Mouse (Mus musculus) hindbrain, embryonic 11.5 days (tissue): ENCODE results near the gene St6gal1. TPM values are rescaled to one million over a fixed set of nuclear protein-coding genes. Genes with fewer than 3 reads are reported as not detected.

Experiments used
- ATAC-seq: fragments of 200-750 bp; cut with Nextera tagmentation; 2 replicates; pipeline ENCODE4 v1.8.0; 2017; ENCODE audit warnings: mild to moderate bottlenecking, moderate TSS enrichment, moderate library complexity; ENCODE audit not compliant: low FRiP score
- DNase-seq: peaks from one replicate; pipeline ENCODE4 v3.0.0-alpha.2; 2015; ENCODE audit warnings: low spot score
- H3K27ac ChIP-seq: fragments of 300-500 bp; sonication (generic); 2 replicates; pipeline ENCODE4 v1.5.1; 2014; ENCODE audit warnings: mild to moderate bottlenecking, low read depth, low read length
- H3K27me3 ChIP-seq: fragments of 300-500 bp; sonication (generic); 2 replicates; pipeline ENCODE4 v1.6.1; 2014; ENCODE audit warnings: mild to moderate bottlenecking, low read length, moderate library complexity, mixed read lengths; ENCODE audit not compliant: control insufficient read depth, insufficient read depth
- H3K36me3 ChIP-seq: fragments of 300-500 bp; sonication (generic); 2 replicates; pipeline ENCODE4 v1.6.1; 2014; ENCODE audit warnings: mild to moderate bottlenecking, low read length, moderate library complexity, mixed read lengths; ENCODE audit not compliant: control insufficient read depth, insufficient read depth
- H3K4me1 ChIP-seq: fragments of 300-500 bp; sonication (generic); replicated peaks from 2 replicates; pipeline ENCODE4 v1.6.1; 2014; ENCODE audit warnings: low read length, mixed read lengths; ENCODE audit not compliant: control insufficient read depth, insufficient read depth
- H3K4me2 ChIP-seq: fragments of 300-500 bp; sonication (generic); replicated peaks from 2 replicates; pipeline ENCODE4 v1.6.1; 2014; ENCODE audit warnings: mild to moderate bottlenecking, low read depth, low read length
- H3K4me3 ChIP-seq: fragments of 300-500 bp; sonication (generic); 2 replicates; pipeline ENCODE4 v1.5.1; 2014; ENCODE audit warnings: low read depth, low read length
- H3K9ac ChIP-seq: fragments of 300-500 bp; sonication (generic); 2 replicates; pipeline ENCODE4 v1.6.1; 2014; ENCODE audit warnings: low read depth, low read length
- H3K9me3 ChIP-seq: fragments of 300-500 bp; sonication (generic); 2 replicates; pipeline ENCODE4 v1.6.1; 2016; ENCODE audit warnings: low read length; ENCODE audit not compliant: control insufficient read depth
- WGBS: fragments of 180-500 bp; shearing (Covaris S2); extraction: QIAGEN DNeasy Blood & Tissue Kit; methylation state at CpG from one replicate; pipeline ENCODE4 v1.1.7; 2014; 5-methylcytosine and 5-hydroxymethylcytosine counted together
- polyA plus RNA-seq: library from polyadenylated mRNA; unstranded; fragments of >200 nt; fragmentation: Nextera tagmentation; extraction: Ambion mirVana; gene quantifications from 2 replicates; pipeline ENCODE4 v1.2.1, GENCODE M21; 2014

Gene St6gal1
- polyA plus RNA-seq, 1 experiment from 2014 or later, result 32.7 TPM

DNA sequence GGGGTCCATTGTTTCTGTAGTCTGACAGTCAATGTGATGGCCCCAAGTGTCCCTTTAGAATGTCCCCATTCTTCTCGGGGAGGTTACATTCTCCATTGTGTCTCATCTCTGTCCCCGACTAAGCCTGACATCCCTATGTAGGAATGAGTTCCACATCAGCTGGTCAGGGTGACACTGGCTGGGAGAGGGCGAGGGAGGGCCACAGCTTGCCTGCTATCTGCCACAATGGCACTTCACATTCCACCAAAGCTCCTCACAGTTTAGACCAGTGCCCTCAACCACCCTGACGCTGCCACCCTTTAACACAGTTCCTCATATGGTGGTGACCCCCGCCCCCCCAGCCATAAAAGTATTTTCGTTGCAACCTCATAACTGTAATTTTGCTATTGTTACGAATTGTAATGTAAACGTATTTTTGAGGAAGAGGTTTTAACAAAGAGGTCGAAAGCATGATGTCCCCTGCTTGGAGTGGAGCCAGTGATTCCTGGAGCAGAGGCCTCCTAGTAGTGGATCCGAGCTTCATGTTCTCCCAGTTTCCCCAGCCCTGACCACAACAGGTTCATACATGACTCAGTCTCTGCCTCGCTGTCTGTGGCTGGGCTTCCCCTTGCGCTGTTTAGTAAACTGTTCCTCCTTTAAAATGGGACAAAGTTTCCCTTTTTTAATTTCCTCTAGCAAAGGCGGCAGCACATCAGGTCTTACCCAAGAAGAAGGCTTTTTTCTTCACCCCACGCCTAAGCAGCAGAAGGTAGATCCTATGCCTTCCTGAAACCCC is 47.4 kb downstream of the St6gal1 start:
- Histone ChIP-seq H3K4me1 (peaks cover 10% of the 10 kb centered on the region), H3K9ac (no peak overlapping the region), H3K27ac (no peak overlapping the region), H3K9me3 (no peaks in the 10 kb centered on the region), H3K36me3 (no peaks in the 10 kb centered on the region), H3K27me3 (no peaks in the 10 kb centered on the region), H3K4me3 (no peak overlapping the region), H3K4me2 (no peak overlapping the region)
- ATAC-seq, result no peak
- 78% methylated on average over 14 of the region's 14 CpGs for WGBS
- DNase-seq, result no peak

DNA sequence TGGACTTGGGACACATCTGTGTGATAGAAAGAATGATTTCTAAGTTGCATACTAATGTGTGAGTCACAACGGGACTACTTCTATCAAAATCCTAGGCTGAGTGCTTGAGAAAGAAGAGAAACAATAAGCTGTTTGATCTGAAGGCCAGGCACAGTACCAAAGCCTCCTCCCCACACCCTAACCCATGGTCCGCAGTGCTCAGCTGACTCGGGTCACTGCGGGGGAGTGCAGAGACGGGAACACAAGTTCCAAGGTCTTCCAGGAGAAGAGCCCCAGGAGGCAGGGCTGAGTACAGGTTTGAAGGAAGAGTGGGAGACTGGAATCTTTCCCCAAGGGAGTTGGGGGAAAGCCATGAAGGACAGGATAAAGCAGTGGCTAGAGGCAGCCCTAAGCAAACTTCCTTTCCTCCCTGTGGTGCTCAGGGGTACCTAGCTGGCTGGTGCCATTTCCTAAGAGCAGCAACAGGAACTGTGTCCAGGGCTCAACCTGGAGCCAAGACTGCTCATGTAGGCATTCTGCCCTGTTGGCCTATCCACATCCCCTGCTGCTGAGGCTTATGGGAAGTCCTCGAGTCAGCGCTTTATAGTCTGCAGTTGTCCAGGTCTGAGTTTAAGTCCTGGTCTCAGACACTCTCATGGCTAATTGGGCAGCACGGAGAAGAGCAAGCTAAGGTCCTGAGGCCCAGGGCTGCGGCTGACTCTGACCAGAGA is 48.1 kb downstream of the St6gal1 start:
- H3K27me3 ChIP-seq, result no peaks in the 10 kb centered on the region
- ATAC-seq (no peak), DNase-seq (no peak)
- 61% methylated on average over 9 of the region's 9 CpGs for WGBS
- H3K9me3 ChIP-seq, result no peaks in the 10 kb centered on the region
- peaks cover 10% of the 10 kb centered on the region for H3K4me1 ChIP-seq
- H3K9ac ChIP-seq, result no peak overlapping the region
- H3K4me3 ChIP-seq, result no peak overlapping the region
- no peak overlapping the region for H3K4me2 ChIP-seq
- no peaks in the 10 kb centered on the region for H3K36me3 ChIP-seq
- H3K27ac ChIP-seq, result no peak overlapping the region

DNA sequence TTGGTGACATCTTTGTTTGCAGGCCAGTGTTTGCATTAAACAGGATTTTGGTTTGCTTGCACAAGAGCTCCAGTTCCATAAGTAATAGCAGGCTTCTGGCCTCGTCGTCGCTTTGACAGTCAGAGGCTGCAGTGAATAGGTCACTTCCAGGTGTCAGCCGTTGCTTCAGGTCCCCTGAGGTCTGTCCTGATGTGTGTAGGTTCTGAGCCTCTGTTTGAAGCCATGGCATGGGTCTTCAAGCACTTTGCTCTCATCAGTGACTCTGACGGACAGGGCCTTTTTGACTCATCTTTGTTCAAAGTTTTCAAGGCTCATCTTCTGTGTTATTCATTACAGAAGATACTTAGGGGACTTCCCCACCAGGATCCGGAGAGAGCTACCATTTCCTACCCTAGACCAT is 49.5 kb downstream of the St6gal1 start:
- no peak for DNase-seq
- no peaks in the 10 kb centered on the region for H3K27me3 ChIP-seq
- WGBS, result 68% methylated on average over 6 of the region's 6 CpGs
- ATAC-seq, result no peak
- no peak overlapping the region for H3K4me3 ChIP-seq
- no peak overlapping the region for H3K4me2 ChIP-seq
- no peak overlapping the region for H3K27ac ChIP-seq
- peaks cover 10% of the 10 kb centered on the region for H3K4me1 ChIP-seq
- H3K9ac ChIP-seq, result no peak overlapping the region
- no peaks in the 10 kb centered on the region for H3K9me3 ChIP-seq
- no peaks in the 10 kb centered on the region for H3K36me3 ChIP-seq

DNA sequence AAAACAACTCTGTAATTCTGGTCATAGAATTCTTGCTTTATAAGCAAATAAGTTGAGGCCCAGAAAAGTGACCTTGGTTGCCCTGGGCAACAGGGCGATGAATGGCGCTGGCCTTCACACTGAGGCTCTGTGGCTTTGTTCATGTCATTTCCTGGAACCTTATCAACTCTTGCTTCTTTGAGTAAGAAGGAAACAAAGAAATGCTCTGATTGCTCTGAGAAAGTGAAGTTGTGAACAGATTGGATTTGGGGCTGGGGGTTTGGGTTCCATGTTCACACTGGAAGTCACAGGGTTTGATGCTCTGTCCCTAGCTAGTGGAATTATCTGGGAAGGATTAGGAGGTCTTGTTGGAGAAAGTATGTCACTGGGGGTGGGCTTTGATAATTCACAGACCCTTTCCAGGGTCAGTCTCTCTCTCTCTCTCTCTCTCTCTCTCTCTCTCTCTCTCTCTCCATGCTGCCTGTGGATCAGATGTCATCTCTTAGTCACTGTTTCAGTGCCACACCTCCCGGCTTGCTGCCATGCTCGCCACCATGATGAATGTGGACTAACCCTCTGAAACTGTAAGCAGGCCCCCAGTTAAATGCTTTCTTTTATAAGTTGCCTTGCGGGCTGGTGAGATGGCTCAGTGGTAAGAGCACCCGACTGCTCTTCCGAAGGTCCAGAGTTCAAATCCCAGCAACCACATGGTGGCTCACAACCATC is 50.2 kb downstream of the St6gal1 start:
- Histone ChIP-seq H3K4me1 (peaks cover 7% of the 10 kb centered on the region), H3K9me3 (no peaks in the 10 kb centered on the region), H3K27ac (no peak overlapping the region), H3K27me3 (no peaks in the 10 kb centered on the region), H3K36me3 (no peaks in the 10 kb centered on the region), H3K4me3 (no peak overlapping the region), H3K9ac (no peak overlapping the region), H3K4me2 (no peak overlapping the region)
- ATAC-seq, result no peak
- WGBS, result 80% methylated on average over 7 of the region's 7 CpGs
- no peak for DNase-seq

DNA sequence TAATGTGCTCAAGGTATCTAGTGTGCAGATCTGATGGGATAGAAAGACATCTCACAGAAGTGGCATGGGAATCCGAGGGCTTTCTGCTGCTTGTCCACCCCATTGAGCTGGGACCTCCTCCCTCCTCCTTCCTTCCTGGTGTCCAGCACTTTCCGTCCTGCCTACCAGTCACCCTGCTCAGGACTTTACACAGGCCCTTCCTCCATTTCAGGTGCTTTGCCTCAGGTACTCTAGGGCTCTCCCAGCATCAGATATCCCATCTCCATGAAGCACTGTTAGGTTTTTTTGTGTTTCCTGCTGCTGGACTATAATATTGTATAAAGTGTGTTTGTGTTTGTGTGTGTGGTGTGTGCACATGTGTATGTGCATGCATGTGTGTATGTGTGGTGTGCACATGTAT is 51.1 kb downstream of the St6gal1 start:
- ATAC-seq, result no peak
- no peak for DNase-seq
- Histone ChIP-seq H3K9ac (no peak overlapping the region), H3K27ac (no peak overlapping the region), H3K4me2 (no peak overlapping the region), H3K4me1 (peaks cover 2% of the 10 kb centered on the region; the same call in 1 of the 2 replicates), H3K4me3 (no peak overlapping the region), H3K36me3 (no peaks in the 10 kb centered on the region), H3K27me3 (no peaks in the 10 kb centered on the region), H3K9me3 (no peaks in the 10 kb centered on the region)
- 93% methylated on average over 2 of the region's 2 CpGs for WGBS

DNA sequence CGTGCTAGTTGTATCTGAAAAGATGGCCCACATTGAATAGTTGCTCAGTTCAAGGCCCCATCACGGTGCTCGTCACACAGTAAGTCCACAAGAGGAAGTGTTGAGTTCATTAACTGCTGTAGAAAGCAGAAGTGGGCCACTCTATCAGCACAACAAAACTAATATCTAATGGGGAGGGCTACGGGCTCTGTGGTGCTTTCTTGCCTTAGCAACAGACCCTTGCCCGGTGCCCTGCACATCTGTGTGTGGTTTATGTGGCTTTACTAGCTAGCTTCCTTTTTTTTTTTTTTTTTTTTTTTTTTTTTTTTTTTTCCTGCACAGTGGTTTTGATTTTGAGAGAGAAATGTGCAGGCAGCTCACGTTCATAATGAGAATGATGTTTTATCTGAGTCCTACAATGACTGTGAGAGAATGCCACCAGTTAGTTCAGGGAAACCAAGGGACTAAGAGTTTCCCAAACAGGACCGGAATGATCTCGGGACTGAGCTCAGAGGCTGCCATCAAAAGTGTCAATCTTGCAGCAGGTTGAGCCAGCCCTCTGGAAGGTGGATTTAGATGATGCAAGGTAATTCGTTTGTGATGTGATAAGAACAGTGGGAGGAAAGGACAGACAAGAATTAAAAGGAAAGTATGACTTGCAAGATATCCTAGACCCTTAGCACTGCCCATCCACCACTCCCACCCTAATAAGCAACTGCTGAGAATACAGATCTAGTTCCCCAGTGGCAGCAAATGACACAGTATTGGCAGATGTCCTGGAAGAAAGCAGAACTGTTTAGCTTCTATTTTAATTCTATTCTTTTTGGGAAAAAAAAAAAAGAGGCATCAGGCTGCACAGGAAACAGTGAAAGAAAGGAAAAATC is 55.6 kb downstream of the St6gal1 start:
- no peak overlapping the region for H3K9ac ChIP-seq
- DNase-seq, result no peak
- H3K27me3 ChIP-seq, result no peaks in the 10 kb centered on the region
- H3K27ac ChIP-seq, result no peak overlapping the region
- 85% methylated on average over 9 of the region's 9 CpGs for WGBS
- no peak for ATAC-seq
- H3K4me3 ChIP-seq, result no peak overlapping the region
- H3K4me1 ChIP-seq, result no peaks in the 10 kb centered on the region
- H3K9me3 ChIP-seq, result no peaks in the 10 kb centered on the region
- H3K4me2 ChIP-seq, result no peak overlapping the region
- no peaks in the 10 kb centered on the region for H3K36me3 ChIP-seq

DNA sequence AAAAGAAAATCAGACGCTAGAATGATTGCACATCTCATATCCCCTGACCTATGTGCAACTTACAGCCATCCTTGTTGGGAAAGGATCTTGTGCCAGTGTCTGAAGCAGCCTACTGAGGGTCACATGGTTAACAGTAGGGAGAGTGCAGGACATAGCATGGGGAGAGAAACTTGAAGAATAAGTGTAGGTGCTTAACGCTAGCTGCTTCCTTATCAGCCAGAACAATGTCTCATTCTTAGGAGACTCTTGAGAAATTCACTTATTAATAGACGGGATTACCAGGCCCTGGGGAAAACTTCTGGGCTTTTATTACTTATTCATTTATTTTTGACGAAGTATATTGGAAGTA is 56.2 kb downstream of the St6gal1 start:
- Histone ChIP-seq H3K4me2 (no peak overlapping the region), H3K27ac (no peak overlapping the region), H3K9ac (no peak overlapping the region), H3K4me1 (no peaks in the 10 kb centered on the region), H3K36me3 (no peaks in the 10 kb centered on the region), H3K27me3 (no peaks in the 10 kb centered on the region), H3K4me3 (no peak overlapping the region), H3K9me3 (no peaks in the 10 kb centered on the region)
- 87% methylated on average over 4 of the region's 4 CpGs for WGBS
- ATAC-seq (no peak), DNase-seq (no peak)

DNA sequence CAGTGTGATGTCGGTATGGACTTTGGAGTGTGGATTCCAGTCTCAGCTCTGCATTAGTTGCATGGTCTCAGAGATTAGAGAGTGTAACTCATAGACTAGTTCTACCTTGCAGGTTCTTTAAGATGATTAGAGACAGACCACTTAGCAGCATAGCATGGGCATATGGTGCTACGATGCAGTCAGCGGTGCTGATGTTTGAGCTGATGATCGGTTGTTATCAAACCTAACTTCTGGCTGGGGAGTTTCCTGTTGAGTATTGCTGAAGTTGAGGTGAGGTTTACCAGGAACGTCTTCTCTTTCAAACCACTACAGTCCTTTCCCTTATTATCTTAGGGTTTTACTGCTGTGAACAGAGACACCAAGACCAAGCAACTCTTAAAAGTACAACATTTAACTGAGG is 57.7 kb downstream of the St6gal1 start:
- Histone ChIP-seq H3K4me3 (no peak overlapping the region), H3K27me3 (no peaks in the 10 kb centered on the region), H3K4me1 (no peaks in the 10 kb centered on the region), H3K36me3 (no peaks in the 10 kb centered on the region), H3K4me2 (no peak overlapping the region), H3K9me3 (no peaks in the 10 kb centered on the region), H3K27ac (no peak overlapping the region), H3K9ac (no peak overlapping the region)
- 95% methylated on average over 5 of the region's 5 CpGs for WGBS
- ATAC-seq (no peak), DNase-seq (no peak)
